Mouse (Mus musculus) spleen, adult 12 weeks (tissue): ENCODE results near the gene Tmem211.

ENCODE experiments used
- DNase-seq: peaks from one replicate; pipeline ENCODE4 v3.0.0; 2022; ENCODE audit warnings: low spot score

Tmem211 gene

DNA sequence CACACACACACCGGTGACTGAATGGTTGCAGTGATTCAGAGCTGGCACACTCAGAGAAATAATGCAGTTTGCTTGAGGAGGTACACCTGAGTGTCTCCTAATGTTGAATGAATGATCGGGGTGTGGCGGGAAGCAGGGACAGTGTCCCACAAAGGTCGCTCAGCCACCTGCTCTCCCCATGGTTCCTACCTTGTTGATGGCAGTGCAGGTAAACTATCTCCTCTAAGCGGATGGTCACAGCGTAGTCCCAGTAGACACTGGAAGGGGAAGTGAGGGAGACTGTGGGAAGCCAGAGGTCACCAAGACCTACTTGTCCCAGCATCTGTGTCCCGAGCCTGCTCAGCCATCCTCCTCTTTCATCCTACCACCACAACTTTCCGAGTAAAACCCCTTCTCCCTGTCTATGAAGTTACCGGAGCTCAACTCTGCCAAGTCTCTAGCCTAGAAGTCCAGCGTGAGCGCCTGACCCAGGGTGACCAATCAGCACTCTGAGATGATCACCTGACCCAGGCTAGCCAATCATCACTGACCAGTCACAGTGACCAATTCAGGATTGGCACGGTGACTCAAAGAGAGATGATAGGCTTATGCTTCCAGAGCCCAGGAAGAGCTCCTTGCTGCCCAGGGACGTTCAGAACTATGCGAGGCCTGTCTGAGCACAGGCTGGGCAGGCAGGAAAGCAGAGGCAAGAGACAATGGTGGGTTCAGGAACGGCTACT, 53.6 kb downstream of the Tmem211 start:
- DNase-seq = no peak

DNA sequence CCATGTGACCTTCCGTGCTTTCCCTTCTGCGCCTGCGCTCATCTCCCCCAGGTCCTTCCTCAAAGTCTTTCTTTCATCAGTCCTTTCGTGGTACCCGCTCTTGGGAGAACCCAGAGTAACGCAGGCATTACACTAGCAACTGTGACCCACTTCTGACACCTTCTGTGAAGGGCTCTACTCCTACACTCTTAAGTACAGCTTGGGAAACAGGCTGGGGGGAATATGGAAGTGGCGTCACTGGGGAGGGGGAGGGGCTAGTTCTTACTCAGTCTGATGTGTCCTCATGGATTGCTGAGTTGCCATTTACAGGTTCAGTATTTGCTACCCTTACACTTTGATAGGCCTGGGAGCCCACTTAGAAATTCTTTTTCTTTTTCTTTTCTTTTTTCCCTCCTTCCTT, 54.8 kb downstream of the Tmem211 start:
- no peak for DNase-seq

DNA sequence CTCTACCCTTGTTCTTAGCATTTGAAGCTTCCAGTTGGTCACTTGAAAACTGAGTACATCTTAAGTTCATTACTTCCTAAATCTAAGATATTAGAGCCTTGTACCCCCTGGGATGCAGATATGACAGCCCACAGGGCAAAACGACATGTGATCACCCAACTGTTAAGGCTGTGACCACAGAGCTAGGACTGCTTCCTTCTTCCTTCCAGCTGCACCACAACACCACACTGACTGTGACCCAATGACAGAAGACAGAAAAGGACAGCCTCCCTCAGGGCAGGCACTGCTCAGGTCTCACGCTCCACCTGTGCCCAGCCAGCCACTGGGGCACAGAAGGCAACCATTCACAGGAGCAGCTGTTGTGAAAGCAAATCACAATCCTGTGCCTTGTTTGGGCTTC, 57.0 kb downstream of the Tmem211 start:
- DNase-seq = no peak

DNA sequence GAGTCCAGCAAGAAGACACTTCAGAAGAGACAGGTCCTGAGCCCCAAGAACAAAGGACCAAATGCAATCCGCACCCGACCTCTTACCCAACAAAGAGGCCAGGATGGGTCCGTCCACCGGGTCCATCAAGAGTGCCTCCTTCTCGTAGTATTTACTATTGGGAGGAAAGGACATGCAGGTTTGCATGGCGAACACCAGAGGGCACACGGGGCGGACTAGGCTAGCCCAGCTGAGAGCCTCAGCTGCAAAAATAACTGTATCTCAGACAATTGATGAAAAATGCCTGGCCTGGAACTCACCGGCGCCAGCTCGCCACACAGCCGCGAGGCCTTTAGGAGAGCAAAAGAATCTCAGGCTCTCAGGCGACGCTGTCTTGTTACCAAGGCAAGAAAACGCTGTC, 58.8 kb downstream of the Tmem211 start:
- DNase-seq = no peak

DNA sequence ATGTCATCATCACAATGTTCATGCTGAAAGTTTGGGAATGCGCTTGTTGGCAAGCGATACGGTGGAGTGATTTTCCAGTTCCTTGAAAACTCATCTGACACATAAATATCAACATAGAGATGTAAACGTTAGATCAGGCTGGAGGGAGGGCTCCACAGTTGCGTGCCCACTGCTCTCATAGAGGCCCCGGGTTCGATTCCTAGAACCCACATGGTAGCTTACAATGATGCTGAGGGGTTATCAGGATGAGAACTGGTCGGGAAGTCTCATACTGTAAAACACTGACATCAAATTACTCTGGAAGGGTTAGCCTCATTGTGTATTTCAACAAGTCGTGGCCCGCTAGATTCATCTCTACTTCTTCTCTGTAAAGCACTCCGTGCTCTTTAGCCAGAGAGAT, 59.3 kb downstream of the Tmem211 start:
- DNase-seq = no peak

DNA sequence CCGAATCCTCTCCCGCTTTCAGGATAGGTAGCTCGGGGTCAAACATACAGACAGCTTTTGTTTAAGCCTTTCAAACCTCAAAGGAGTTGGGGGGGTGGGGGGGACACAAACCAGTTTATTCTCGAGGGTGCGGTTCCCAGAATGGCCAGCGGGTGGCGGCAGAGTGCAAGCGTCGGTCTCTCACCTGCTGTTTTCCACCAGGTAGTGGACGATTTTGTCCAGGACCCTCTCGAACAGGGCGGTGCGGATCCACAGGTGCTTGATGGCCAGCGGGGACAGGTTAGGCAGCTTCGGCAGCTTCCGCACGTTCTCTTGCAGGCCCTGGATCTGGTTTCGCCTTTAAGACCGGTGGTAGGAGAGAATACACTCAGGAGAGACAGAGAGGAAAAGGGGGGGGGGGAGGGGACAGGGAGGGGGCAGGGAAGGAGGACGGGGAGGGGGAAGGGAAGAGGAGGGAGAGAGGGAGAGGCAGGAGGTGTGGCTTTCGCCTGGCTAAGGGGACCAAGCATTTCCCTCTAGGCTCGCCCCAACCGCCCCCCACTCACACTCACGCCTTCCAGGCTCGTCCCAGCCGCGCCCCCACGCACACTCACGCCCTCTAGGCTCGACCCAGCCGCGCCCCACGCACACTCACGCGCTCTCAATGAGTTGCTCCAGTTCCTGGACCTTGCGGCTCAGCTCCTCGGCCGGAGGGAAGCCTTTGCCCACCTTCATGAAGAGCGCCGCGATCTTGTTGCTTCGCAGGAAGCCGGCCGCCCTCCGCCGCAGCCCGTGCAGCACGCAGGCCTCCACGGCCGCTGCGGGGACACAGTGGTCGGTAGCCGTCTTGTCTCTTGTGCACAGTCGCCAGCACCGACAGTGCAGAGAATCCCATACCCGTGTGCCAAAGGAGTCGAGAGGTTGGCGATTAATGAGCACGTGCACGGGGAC, 60.1 kb downstream of the Tmem211 start:
- no peak for DNase-seq

DNA sequence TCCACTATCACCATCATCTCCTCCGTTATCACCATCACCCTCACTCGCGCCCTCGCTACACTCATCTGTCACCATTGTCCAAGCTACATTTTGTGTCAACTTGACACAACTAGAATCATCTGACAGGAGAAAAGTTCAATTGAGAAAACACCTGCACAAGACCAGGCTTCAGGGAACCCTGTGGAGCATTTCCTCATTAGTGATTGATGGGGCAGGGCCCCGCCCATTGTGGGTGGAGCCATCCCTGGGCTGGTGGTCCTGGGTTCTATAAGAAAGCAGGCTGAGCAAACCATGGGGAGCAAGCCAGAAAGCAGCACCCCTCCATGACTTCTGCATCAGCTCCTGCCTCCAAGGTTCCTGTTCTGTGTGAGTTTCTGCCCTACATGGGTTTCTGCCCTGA, 61.1 kb downstream of the Tmem211 start:
- DNase-seq = no peak

DNA sequence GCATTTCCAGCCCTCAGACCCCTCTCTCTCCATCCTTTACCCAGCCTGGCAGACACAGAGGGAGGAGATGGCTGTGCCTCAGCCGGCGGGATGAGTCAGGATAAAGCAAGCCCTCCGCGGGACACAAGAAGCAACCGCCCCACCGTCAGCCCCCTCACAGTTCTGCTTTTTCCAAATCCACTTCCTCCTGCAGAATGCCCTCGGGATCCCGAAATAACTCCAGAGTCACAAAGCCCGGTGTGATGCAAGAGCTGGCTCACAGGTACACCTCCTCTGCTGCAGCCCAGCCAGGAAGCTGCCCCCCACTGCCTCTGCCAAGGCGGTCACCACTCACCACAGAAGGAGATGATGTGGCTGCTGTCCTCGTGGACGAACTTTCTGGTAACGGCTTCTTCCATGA, 61.8 kb downstream of the Tmem211 start:
- no peak for DNase-seq
